Mouse (Mus musculus) lung, postnatal 0 days (tissue): ENCODE data around the gene Akt2.

Experiments
- CTCF ChIP-seq: IDR thresholded peaks from 2 replicates; pipeline ENCODE4 v1.5.1; 2016; ENCODE audit warnings: antibody characterized with exemption, mild to moderate bottlenecking
- EP300 ChIP-seq: IDR thresholded peaks from 2 replicates; pipeline ENCODE4 v1.6.1; 2016; ENCODE audit warnings: antibody characterized with exemption, mild to moderate bottlenecking, control low read depth

DNA sequence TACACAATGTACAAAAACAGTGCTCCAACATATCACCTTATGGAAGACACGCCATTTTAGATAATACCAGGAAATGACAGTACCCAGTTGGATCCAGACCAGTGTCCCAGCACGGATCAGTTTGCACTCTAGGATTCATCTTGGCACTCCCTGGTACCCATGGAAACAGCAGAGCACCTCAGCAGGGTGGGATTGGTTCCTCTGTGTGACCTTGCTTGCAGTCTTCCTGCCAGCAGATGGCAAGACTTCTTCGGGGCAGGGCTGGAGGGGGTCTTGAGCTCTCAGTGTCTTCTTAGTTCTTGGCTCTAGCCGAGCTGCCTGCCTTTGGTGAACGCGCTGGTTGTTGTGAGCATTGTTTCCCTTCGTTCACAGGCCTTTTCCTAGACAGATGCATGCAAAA is 36.4 kb downstream of the Akt2 start:
- TF ChIP-seq CTCF = no peak
- no peak for TF ChIP-seq EP300
